Mouse (Mus musculus) erythroblast, embryonic 14.5 days (primary cell): Measurements from ENCODE around the gene Ppig.

Experiments used
- GATA1 ChIP-seq: IDR thresholded peaks from 2 replicates; pipeline ENCODE4 v1.6.1; 2012; ENCODE audit warnings: low read length, inconsistent platforms, mixed read lengths
- TAL1 ChIP-seq: IDR thresholded peaks from 3 replicates; pipeline ENCODE4 v1.6.1; 2012; ENCODE audit warnings: low read length, inconsistent platforms, mixed read lengths

GRCm38 (mm10) chr2:69676713-69677112 lies 45.6 kb upstream of the Ppig start:
- TF ChIP-seq GATA1 (no peak), TAL1 (no peak)
